Mouse (Mus musculus): ENCODE results near the gene Frmd4b. TPM values are rescaled to one million over a fixed set of nuclear protein-coding genes. Genes with fewer than 3 reads are reported as not detected.

The Frmd4b gene
- total RNA-seq (2021) (10 to 100 TPM; 11.9 to 18.1 TPM), polyA plus RNA-seq (2012; rRNA removed) (7.3 and 11.0 TPM in 2 replicates)
- long read RNA-seq, full-length matches to known transcripts = 4 of 7 reads
- long read RNA-seq, partial matches to known transcripts = 1 of 7 reads
- long read RNA-seq, other reads (novel, unspliced or antisense) = 2 of 7 reads

DNA sequence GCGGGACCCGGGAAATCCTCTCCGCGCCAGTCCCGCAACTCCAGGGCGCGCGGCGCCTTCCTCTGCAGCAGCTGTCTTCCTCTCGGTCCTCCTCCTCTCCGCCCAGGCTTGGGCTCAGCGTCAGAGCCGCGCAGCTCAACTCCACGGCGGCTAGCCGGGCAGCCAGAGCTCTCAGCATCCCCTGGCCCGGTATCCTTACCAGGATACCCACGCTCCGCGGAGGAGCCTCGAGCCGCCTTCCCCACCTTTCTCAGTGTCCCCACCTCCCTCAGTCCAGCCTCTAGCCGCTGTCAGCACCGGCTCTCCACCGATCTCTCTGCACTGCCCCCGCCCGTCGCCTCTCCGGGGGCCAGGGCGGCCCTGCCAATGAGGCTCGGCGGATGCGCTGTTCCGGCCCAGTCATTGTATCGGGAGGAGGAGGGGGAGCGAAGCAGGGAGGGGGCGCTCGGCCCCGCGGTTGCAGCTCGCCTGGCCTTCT lies at the start of gene Frmd4b:
Gene Frmd4b, minus strand, starts transcription at position 276 of the 478 bp plus-strand sequence.
- under 1% methylated on average over 42 of the region's 42 CpGs for WGBS
- Histone ChIP-seq H3K27ac (peak within 1 kb of the TSS; percentile 49), H3K79me2 (replicated peaks; ENCODE audit: control insufficient read depth, insufficient read depth, low read length) (no peaks in the 10 kb centered on the region), H3K36me3 (ENCODE audit: control insufficient read depth, insufficient read depth, low read length) (no peaks in the 10 kb centered on the region), H3K4me3 (peak within 1 kb of the TSS; percentile 65), H3K9ac (ENCODE audit: low read depth, low read length) (peak within 1 kb of the TSS; percentile 23), H3K27me3 (ENCODE audit: control insufficient read depth, insufficient read depth, low read length) (no peaks in the 10 kb centered on the region), H3K4me1 (ENCODE audit: control insufficient read depth, insufficient read depth, low read length) (no peaks in the 10 kb centered on the region; the same call in 1 of the 2 replicates)
- intact Hi-C loops (cut with DNase I) = loop anchor here (5.0 kb wide), 2 partner anchors 90 to 120 kb away; no protein-coding TSS in a partner anchor
- peak; percentile 76 to 78 for DNase-seq
- TF ChIP-seq EP300 (IDR thresholded peaks at IDR 0.05; ENCODE audit: insufficient read depth, low read depth, low read length) (no peak), CTCF (IDR thresholded peaks at IDR 0.05) (no peak), POLR2A (IDR thresholded peaks at IDR 0.05; ENCODE audit: insufficient read depth, low read depth, low read length) (no peak)

GRCm38 (mm10) chr6:97666417-97666816 lies 49.1 kb upstream of the Frmd4b start:
- Histone ChIP-seq H3K9ac (ENCODE audit: low read depth, low read length) (no peak overlapping the region), H3K36me3 (ENCODE audit: control insufficient read depth, insufficient read depth, low read length) (no peaks in the 10 kb centered on the region), H3K79me2 (replicated peaks; ENCODE audit: control insufficient read depth, insufficient read depth, low read length) (no peaks in the 10 kb centered on the region), H3K27me3 (ENCODE audit: control insufficient read depth, insufficient read depth, low read length) (no peaks in the 10 kb centered on the region), H3K27ac (no peak overlapping the region), H3K4me3 (no peak overlapping the region), H3K4me1 (ENCODE audit: control insufficient read depth, insufficient read depth, low read length) (no peaks in the 10 kb centered on the region)
- DNase-seq = no peak
- WGBS = 57% methylated on average over 2 of the region's 2 CpGs
- TF ChIP-seq CTCF (IDR thresholded peaks at IDR 0.05) = no peak
- no peak for TF ChIP-seq POLR2A (IDR thresholded peaks at IDR 0.05; ENCODE audit: insufficient read depth, low read depth, low read length)
- TF ChIP-seq EP300 (IDR thresholded peaks at IDR 0.05; ENCODE audit: insufficient read depth, low read depth, low read length) = no peak
- intact Hi-C loops (cut with DNase I) = no loop called here

DNA sequence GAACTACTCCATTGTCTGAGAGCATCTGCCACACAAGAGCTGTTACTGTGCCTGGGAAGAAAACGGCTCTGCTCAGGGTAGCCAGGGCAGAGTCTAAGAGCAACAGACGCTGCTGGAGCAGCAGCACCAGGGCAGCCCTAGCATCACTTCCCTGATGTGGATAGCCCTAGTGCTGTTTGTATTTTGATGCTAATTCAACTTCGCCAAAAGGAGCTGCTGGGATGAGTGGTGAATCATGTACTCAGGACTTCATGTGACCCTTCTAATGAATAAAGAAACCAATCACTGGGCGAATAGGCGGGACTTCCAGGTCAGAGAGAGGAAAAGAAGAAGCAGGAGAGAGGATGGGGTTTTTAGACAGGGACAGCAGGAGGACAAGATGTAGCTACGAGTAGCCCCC lies 41.6 kb upstream of the Frmd4b start:
- no peak overlapping the region for H3K4me3 ChIP-seq
- H3K4me1 ChIP-seq (ENCODE audit: control insufficient read depth, insufficient read depth, low read length) = no peaks in the 10 kb centered on the region
- no peaks in the 10 kb centered on the region for H3K79me2 ChIP-seq (replicated peaks; ENCODE audit: control insufficient read depth, insufficient read depth, low read length)
- H3K36me3 ChIP-seq (ENCODE audit: control insufficient read depth, insufficient read depth, low read length) = no peaks in the 10 kb centered on the region
- H3K27ac ChIP-seq = no peak overlapping the region
- DNase-seq = no peak
- intact Hi-C loops (cut with DNase I) = no loop called here
- 85% methylated on average over 6 of the region's 6 CpGs for WGBS
- TF ChIP-seq EP300 (IDR thresholded peaks at IDR 0.05; ENCODE audit: insufficient read depth, low read depth, low read length) (no peak), CTCF (IDR thresholded peaks at IDR 0.05) (no peak), POLR2A (IDR thresholded peaks at IDR 0.05; ENCODE audit: insufficient read depth, low read depth, low read length) (no peak)
- H3K9ac ChIP-seq (ENCODE audit: low read depth, low read length) = no peak overlapping the region
- no peaks in the 10 kb centered on the region for H3K27me3 ChIP-seq (ENCODE audit: control insufficient read depth, insufficient read depth, low read length)

DNA sequence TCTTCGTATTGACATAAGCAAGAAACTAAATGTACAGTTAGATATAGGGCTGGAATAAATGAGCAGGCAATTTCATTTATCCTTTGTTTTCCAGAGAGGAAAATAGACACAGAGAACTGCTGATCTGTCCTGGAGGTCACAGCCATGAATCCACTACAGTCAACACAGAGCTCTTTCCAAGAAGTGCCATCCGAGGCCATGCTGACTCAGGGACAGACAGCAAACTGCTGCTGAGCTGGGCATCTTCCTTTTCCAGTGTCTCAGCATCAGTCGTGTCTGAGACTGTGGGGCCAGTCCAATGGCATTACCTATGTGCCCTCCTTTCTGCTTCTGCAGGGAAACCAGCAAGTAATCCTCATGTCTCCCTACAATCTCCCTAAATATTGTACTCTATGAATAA lies 38.6 kb upstream of the Frmd4b start:
- Histone ChIP-seq H3K4me1 (ENCODE audit: control insufficient read depth, insufficient read depth, low read length) (no peaks in the 10 kb centered on the region), H3K36me3 (ENCODE audit: control insufficient read depth, insufficient read depth, low read length) (no peaks in the 10 kb centered on the region), H3K9ac (ENCODE audit: low read depth, low read length) (no peak overlapping the region), H3K79me2 (replicated peaks; ENCODE audit: control insufficient read depth, insufficient read depth, low read length) (no peaks in the 10 kb centered on the region), H3K27me3 (ENCODE audit: control insufficient read depth, insufficient read depth, low read length) (no peaks in the 10 kb centered on the region), H3K27ac (no peak overlapping the region), H3K4me3 (no peak overlapping the region)
- TF ChIP-seq CTCF (IDR thresholded peaks at IDR 0.05) (no peak), POLR2A (IDR thresholded peaks at IDR 0.05; ENCODE audit: insufficient read depth, low read depth, low read length) (no peak), EP300 (IDR thresholded peaks at IDR 0.05; ENCODE audit: insufficient read depth, low read depth, low read length) (no peak)
- no peak for DNase-seq
- 75% methylated on average over 3 of the region's 3 CpGs for WGBS
- intact Hi-C loops (cut with DNase I) = no loop called here

DNA sequence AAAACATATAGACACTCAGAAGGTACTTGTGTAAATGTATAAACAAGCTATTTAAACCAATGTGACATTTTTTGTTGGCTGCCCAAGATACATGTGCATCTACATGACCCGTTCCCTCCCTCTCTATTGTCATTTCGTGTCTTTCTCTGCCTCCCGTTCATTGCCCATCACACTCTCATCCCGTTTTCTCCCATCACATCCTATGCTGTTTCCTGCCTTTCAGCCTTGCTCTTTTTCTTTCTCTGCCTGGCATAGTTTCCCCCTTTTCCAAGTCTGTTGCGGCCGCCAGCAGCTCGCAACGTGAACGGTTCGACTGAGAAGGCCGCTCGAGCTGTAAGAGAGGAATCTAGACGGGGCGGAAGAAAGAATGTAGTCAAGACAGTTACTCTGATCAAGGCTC lies 30.2 kb upstream of the Frmd4b start:
- Histone ChIP-seq H3K27me3 (ENCODE audit: control insufficient read depth, insufficient read depth, low read length) (no peaks in the 10 kb centered on the region), H3K36me3 (ENCODE audit: control insufficient read depth, insufficient read depth, low read length) (no peaks in the 10 kb centered on the region), H3K9ac (ENCODE audit: low read depth, low read length) (no peak overlapping the region), H3K27ac (no peak overlapping the region), H3K4me1 (ENCODE audit: control insufficient read depth, insufficient read depth, low read length) (no peaks in the 10 kb centered on the region), H3K79me2 (replicated peaks; ENCODE audit: control insufficient read depth, insufficient read depth, low read length) (no peaks in the 10 kb centered on the region), H3K4me3 (no peak overlapping the region)
- 94% methylated on average over 14 of the region's 14 CpGs for WGBS
- TF ChIP-seq CTCF (IDR thresholded peaks at IDR 0.05) = no peak
- DNase-seq = no peak
- intact Hi-C loops (cut with DNase I) = no loop called here

- no peak for TF ChIP-seq EP300 (IDR thresholded peaks at IDR 0.05; ENCODE audit: insufficient read depth, low read depth, low read length)
- TF ChIP-seq CTCF (IDR thresholded peaks at IDR 0.05) = no peak
- TF ChIP-seq POLR2A (IDR thresholded peaks at IDR 0.05; ENCODE audit: insufficient read depth, low read depth, low read length) = no peak
- H3K27me3 ChIP-seq (ENCODE audit: control insufficient read depth, insufficient read depth, low read length) = no peaks in the 10 kb centered on the region; the same call in 1 of the 2 replicates
- H3K4me1 ChIP-seq (ENCODE audit: control insufficient read depth, insufficient read depth, low read length) = no peaks in the 10 kb centered on the region
- H3K4me3 ChIP-seq = no peak overlapping the region
- intact Hi-C loops (cut with DNase I) = no loop called here
- WGBS = 73% methylated on average over 9 of the region's 9 CpGs
- H3K27ac ChIP-seq = no peak overlapping the region
- no peaks in the 10 kb centered on the region for H3K79me2 ChIP-seq (replicated peaks; ENCODE audit: control insufficient read depth, insufficient read depth, low read length)
- no peak overlapping the region for H3K9ac ChIP-seq (ENCODE audit: low read depth, low read length)
- H3K36me3 ChIP-seq (ENCODE audit: control insufficient read depth, insufficient read depth, low read length) = no peaks in the 10 kb centered on the region
- no peak for DNase-seq
These were observed 6.0 kb upstream of the Frmd4b start for GRCm38 (mm10) chr6:97623330-97623729.
